Mouse (Mus musculus): ENCODE measurements around the gene Slc44a3.

DNA sequence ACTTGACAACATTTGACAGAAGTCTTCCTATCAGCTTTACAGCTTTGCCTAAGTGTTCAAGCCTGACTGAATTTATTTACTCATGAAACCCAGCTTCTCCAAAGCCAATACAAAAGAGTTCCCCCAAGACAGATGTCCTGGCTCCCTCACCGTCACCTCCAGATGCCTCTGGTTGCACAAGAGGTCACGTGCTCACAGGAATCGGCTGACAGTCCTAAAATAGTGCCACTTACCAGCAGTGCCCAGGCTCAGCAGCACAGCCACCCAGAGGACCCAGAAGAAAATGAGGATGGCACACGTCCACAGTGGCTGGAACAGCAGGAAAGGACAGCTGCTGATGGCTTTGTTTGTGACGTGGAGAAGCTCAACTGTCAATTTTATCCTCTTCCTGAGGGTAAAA lies 23.1 kb downstream of the Slc44a3 start:
- TF ChIP-seq POLR2A (IDR thresholded peaks at IDR 0.05; ENCODE audit: borderline replicate concordance, extremely low read depth, low read depth, low read length), result no peak
- TF ChIP-seq CTCF (IDR thresholded peaks at IDR 0.05; ENCODE audit: insufficient read depth, low read length), result no peak

All from lung, adult 2 months (tissue).